Mouse (Mus musculus) kidney, embryonic 16.5 days (tissue): Measurements from ENCODE around the gene Snx19. TPM values are rescaled to one million over a fixed set of nuclear protein-coding genes. Genes with fewer than 3 reads are reported as not detected.
A peak's percentile ranks its signal among the peaks of the same experiment; 100 is the strongest.

Experiments
- ATAC-seq: fragments of 200-750 bp; cut with Nextera tagmentation; 2 replicates; pipeline ENCODE4 v1.8.0; 2017; ENCODE audit warnings: moderate TSS enrichment; ENCODE audit not compliant: low FRiP score, low TSS enrichment
- H3K27ac ChIP-seq: fragments of 300-500 bp; sonication (generic); 2 replicates; pipeline ENCODE4 v1.5.1; 2014; ENCODE audit warnings: low read length
- H3K27me3 ChIP-seq: fragments of 300-500 bp; sonication (generic); 2 replicates; pipeline ENCODE4 v1.6.1; 2014; ENCODE audit warnings: low read length, control low read depth, mixed read lengths; ENCODE audit not compliant: insufficient read depth
- H3K36me3 ChIP-seq: fragments of 300-500 bp; sonication (generic); 2 replicates; pipeline ENCODE4 v1.6.1; 2014; ENCODE audit warnings: low read length, control low read depth, mixed read lengths; ENCODE audit not compliant: insufficient read depth
- H3K4me1 ChIP-seq: fragments of 300-500 bp; sonication (generic); 2 replicates; pipeline ENCODE4 v1.6.1; 2014; ENCODE audit warnings: low read length, control low read depth, mixed read lengths; ENCODE audit not compliant: insufficient read depth
- H3K4me2 ChIP-seq: fragments of 300-500 bp; sonication (generic); replicated peaks from 2 replicates; pipeline ENCODE4 v1.6.1; 2014; ENCODE audit warnings: low read depth, low read length
- H3K4me3 ChIP-seq: fragments of 300-500 bp; sonication (generic); 2 replicates; pipeline ENCODE4 v1.5.1; 2014; ENCODE audit warnings: mild to moderate bottlenecking, low read length
- H3K9ac ChIP-seq: fragments of 300-500 bp; sonication (generic); replicated peaks from 2 replicates; pipeline ENCODE4 v1.6.1; 2014; ENCODE audit warnings: low read length
- H3K9me3 ChIP-seq: fragments of 300-500 bp; sonication (generic); 2 replicates; pipeline ENCODE4 v1.6.1; 2016; ENCODE audit warnings: low read length, control low read depth
- WGBS: fragments of 180-500 bp; shearing (Covaris S2); extraction: QIAGEN DNeasy Blood & Tissue Kit; methylation state at CpG from one replicate; pipeline ENCODE4 v1.1.7; 2014; 5-methylcytosine and 5-hydroxymethylcytosine counted together
- polyA plus RNA-seq: library from polyadenylated mRNA; unstranded; fragments of >200 nt; fragmentation: Nextera tagmentation; extraction: Ambion mirVana; gene quantifications from 2 replicates; pipeline ENCODE4 v1.2.1, GENCODE M21; 2015

Gene Snx19
- 20.5 and 22.1 TPM in 2 replicates for polyA plus RNA-seq

- ATAC-seq, result peak; percentile 95
- H3K9ac ChIP-seq, result peak within 1 kb of the TSS; percentile 88
- no peaks in the 10 kb centered on the region for H3K9me3 ChIP-seq
- no peaks in the 10 kb centered on the region for H3K36me3 ChIP-seq
- H3K4me1 ChIP-seq, result peaks cover 31% of the 10 kb centered on the region
- peak within 1 kb of the TSS; percentile 59 for H3K4me2 ChIP-seq
- H3K4me3 ChIP-seq, result peak within 1 kb of the TSS; percentile 82
- no peaks in the 10 kb centered on the region; the same call in 1 of the 2 replicates for H3K27me3 ChIP-seq
- WGBS, result under 1% methylated on average over 49 of the region's 53 CpGs
- H3K27ac ChIP-seq, result peak within 1 kb of the TSS; percentile 73
Observed at GRCm38 (mm10) chr9:30426882-30427632, at the start of gene Snx19. TSS of gene Snx19 (plus strand) at chr9:30427108.

- Histone ChIP-seq H3K4me3 (no peak overlapping the region), H3K36me3 (no peaks in the 10 kb centered on the region), H3K4me2 (no peak overlapping the region), H3K9ac (no peak overlapping the region), H3K27ac (no peak overlapping the region), H3K27me3 (no peaks in the 10 kb centered on the region), H3K4me1 (no peaks in the 10 kb centered on the region), H3K9me3 (no peaks in the 10 kb centered on the region)
- ATAC-seq, result no peak
- 89% methylated on average over 1 of the region's 1 CpGs for WGBS
Observed at GRCm38 (mm10) chr9:30400771-30401170, 26.1 kb upstream of the Snx19 start.

GRCm38 (mm10) chr9:30422940-30423339 is 4.0 kb upstream of the Snx19 start:
- Histone ChIP-seq H3K4me1 (peaks cover 7% of the 10 kb centered on the region), H3K9me3 (no peaks in the 10 kb centered on the region), H3K36me3 (no peaks in the 10 kb centered on the region), H3K27ac (no peak overlapping the region), H3K27me3 (no peaks in the 10 kb centered on the region; the same call in 1 of the 2 replicates), H3K4me2 (no peak overlapping the region), H3K4me3 (no peak overlapping the region), H3K9ac (no peak overlapping the region)
- WGBS, result 7% methylated on average over 1 of the region's 1 CpGs
- ATAC-seq, result no peak

GRCm38 (mm10) chr9:30425178-30425577 is 1.7 kb upstream of the Snx19 start:
- no peak overlapping the region for H3K9ac ChIP-seq
- no peaks in the 10 kb centered on the region for H3K36me3 ChIP-seq
- WGBS, result 80% methylated on average over 7 of the region's 7 CpGs
- H3K4me3 ChIP-seq, result no peak overlapping the region
- no peaks in the 10 kb centered on the region for H3K9me3 ChIP-seq
- H3K4me2 ChIP-seq, result no peak overlapping the region
- no peaks in the 10 kb centered on the region; the same call in 1 of the 2 replicates for H3K27me3 ChIP-seq
- no peak for ATAC-seq
- no peak overlapping the region for H3K27ac ChIP-seq
- peaks cover 26% of the 10 kb centered on the region for H3K4me1 ChIP-seq

- Histone ChIP-seq H3K4me3 (no peak overlapping the region), H3K9ac (no peak overlapping the region), H3K36me3 (no peaks in the 10 kb centered on the region), H3K9me3 (no peaks in the 10 kb centered on the region), H3K27ac (no peak overlapping the region), H3K27me3 (no peaks in the 10 kb centered on the region; the same call in 1 of the 2 replicates), H3K4me1 (peaks cover 31% of the 10 kb centered on the region), H3K4me2 (no peak overlapping the region)
- no peak for ATAC-seq
- WGBS, result 89% methylated on average over 5 of the region's 5 CpGs
Observed at GRCm38 (mm10) chr9:30428231-30428630, 1.3 kb downstream of the Snx19 start.

GRCm38 (mm10) chr9:30430447-30430846 is 3.5 kb downstream of the Snx19 start:
- no peaks in the 10 kb centered on the region for H3K9me3 ChIP-seq
- no peak overlapping the region for H3K4me3 ChIP-seq
- ATAC-seq, result no peak
- H3K27me3 ChIP-seq, result no peaks in the 10 kb centered on the region; the same call in 1 of the 2 replicates
- no peak overlapping the region for H3K4me2 ChIP-seq
- no peak overlapping the region for H3K27ac ChIP-seq
- peaks cover 14% of the 10 kb centered on the region for H3K36me3 ChIP-seq
- 59% methylated on average over 5 of the region's 5 CpGs for WGBS
- H3K4me1 ChIP-seq, result peaks cover 31% of the 10 kb centered on the region
- no peak overlapping the region for H3K9ac ChIP-seq

GRCm38 (mm10) chr9:30431909-30432308 is 5.0 kb downstream of the Snx19 start:
- Histone ChIP-seq H3K36me3 (peaks cover 25% of the 10 kb centered on the region), H3K4me1 (peaks cover 31% of the 10 kb centered on the region), H3K9me3 (no peaks in the 10 kb centered on the region), H3K4me3 (no peak overlapping the region), H3K4me2 (no peak overlapping the region), H3K27me3 (no peaks in the 10 kb centered on the region), H3K27ac (no peak overlapping the region), H3K9ac (no peak overlapping the region)
- 85% methylated on average over 11 of the region's 11 CpGs for WGBS
- no peak for ATAC-seq

GRCm38 (mm10) chr9:30433914-30434313 is 7.0 kb downstream of the Snx19 start:
- no peak overlapping the region for H3K4me2 ChIP-seq
- no peak overlapping the region for H3K27ac ChIP-seq
- WGBS, result 96% methylated on average over 4 of the region's 4 CpGs
- peaks cover 36% of the 10 kb centered on the region for H3K36me3 ChIP-seq
- no peak overlapping the region for H3K4me3 ChIP-seq
- no peak overlapping the region for H3K9ac ChIP-seq
- H3K9me3 ChIP-seq, result no peaks in the 10 kb centered on the region
- H3K27me3 ChIP-seq, result no peaks in the 10 kb centered on the region
- ATAC-seq, result no peak
- H3K4me1 ChIP-seq, result peaks cover 14% of the 10 kb centered on the region

GRCm38 (mm10) chr9:30435902-30436585 is 9.1 kb downstream of the Snx19 start:
- Histone ChIP-seq H3K27me3 (no peaks in the 10 kb centered on the region), H3K9ac (no peak overlapping the region), H3K4me1 (no peaks in the 10 kb centered on the region), H3K9me3 (no peaks in the 10 kb centered on the region), H3K4me3 (no peak overlapping the region), H3K4me2 (no peak overlapping the region), H3K36me3 (peaks cover 50% of the 10 kb centered on the region), H3K27ac (no peak overlapping the region)
- ATAC-seq, result no peak
- WGBS, result 88% methylated on average over 8 of the region's 8 CpGs

GRCm38 (mm10) chr9:30438505-30438904 is 11.6 kb downstream of the Snx19 start:
- Histone ChIP-seq H3K9me3 (no peaks in the 10 kb centered on the region), H3K4me2 (no peak overlapping the region), H3K9ac (no peak overlapping the region), H3K4me3 (no peak overlapping the region), H3K4me1 (no peaks in the 10 kb centered on the region), H3K27me3 (no peaks in the 10 kb centered on the region), H3K36me3 (peaks cover 52% of the 10 kb centered on the region), H3K27ac (no peak overlapping the region)
- no peak for ATAC-seq
- WGBS, result 66% methylated on average over 3 of the region's 3 CpGs
